Mouse (Mus musculus): ENCODE results near the gene Adssl1.
A peak's percentile ranks its signal among the peaks of the same experiment; 100 is the strongest.

Adssl1 gene

GRCm38 (mm10) chr12:112619686-112620353, at the start of gene Adssl1:
Gene Adssl1, plus strand, starts transcription at chr12:112620045.
- DNase-seq (ENCODE audit: low read depth), result peak; percentile 67

DNA sequence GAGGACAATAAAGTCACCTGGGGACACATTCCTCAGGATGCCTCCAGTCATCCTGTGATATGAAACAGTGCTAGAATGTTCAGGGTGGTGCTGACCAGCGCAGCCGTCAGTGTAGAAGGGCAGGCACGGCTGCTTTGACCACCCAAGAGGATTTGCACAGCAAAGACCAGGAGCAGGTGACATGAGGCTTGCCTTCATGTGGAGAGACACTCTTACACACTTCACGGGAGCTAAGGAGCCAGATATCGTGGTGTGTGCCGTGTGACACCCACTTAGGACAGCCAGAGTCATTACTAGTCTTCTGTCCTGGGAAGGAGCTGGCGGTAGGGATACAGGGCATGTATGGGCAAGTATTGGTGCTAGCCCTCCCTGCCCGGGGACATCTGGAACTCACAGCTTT, 49.7 kb upstream of the Adssl1 start:
- DNase-seq (ENCODE audit: low read depth), result no peak

- DNase-seq (ENCODE audit: low read depth), result no peak
These were observed 48.8 kb upstream of the Adssl1 start for GRCm38 (mm10) chr12:112571064-112571463.

DNA sequence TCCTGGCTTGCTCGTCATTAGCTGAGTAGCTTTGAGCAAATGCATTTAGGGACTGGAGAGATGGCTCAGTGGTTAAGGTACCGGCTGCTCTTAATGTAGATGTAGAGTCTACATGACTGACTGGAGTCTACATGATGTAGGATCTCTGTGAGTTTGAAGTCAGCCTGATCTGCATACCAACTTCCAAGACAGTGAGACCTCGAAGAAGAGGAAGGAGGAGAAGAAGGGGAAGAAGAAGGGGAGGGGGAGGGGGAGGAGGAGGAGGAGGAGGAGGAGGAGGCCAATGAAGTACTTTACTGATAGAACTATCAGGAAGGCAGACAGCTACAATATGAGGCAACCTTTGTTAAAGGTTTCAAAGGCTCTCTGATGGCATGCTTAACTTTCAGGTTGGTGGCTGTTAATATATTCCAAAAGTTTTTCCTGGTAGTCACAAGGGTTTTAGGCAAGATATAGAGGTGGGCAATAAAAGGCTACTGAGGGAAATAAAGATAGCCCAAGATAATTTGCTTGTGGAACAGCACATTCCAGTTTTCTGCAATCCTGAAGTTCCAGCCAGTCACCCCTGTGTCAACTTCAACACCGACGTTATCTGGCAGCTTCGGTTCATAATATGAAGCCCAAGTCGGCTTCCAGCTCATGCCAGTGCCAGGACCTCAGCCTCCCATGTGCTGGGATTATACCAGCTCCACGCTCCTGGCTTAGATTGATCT, 44.4 kb upstream of the Adssl1 start:
- no peak for DNase-seq (ENCODE audit: low read depth)

- no peak for DNase-seq (ENCODE audit: low read depth)
These were observed 43.5 kb upstream of the Adssl1 start for GRCm38 (mm10) chr12:112576341-112576740.

GRCm38 (mm10) chr12:112576749-112577148, 43.1 kb upstream of the Adssl1 start:
- no peak for DNase-seq (ENCODE audit: low read depth)

DNA sequence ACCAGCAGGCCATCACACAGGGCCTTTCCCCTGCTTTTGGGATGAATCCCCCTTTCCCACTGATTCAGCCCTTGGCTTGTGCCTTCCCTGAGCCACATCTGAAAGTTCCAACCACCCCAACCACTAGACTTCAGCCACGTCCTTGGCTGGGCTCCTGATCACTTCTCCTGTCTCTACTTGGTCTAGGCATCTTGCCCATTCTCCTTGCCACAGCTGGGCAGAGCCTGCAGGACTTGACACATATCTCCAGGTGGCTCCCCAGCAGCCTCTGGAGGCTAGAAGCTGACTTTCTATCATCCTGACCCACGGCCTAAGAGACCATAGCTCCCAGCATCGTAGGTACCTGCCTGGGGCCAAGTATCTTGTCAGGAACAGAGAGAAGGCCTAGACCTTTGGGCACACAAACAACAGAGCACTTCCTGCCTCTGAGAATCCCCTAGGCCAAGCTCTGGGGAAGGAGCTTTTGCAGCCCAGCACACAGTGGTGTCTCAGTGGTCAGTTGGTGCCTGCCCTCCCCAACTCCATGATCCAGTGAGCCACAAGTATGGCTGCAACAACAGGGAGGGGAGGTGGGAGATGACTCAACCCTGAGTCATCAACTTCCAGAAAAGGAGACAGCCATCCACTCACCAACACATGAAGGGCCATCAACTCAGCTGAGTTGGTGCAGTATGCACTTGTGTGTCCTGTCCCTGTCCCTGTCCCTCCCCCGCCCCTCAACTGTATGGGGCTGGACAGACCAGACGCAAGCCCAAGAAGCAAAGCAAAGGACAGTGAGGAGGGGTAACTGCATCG, 41.4 kb upstream of the Adssl1 start:
- DNase-seq (ENCODE audit: low read depth), result no peak

GRCm38 (mm10) chr12:112579430-112579829, 40.4 kb upstream of the Adssl1 start:
- no peak for DNase-seq (ENCODE audit: low read depth)

DNA sequence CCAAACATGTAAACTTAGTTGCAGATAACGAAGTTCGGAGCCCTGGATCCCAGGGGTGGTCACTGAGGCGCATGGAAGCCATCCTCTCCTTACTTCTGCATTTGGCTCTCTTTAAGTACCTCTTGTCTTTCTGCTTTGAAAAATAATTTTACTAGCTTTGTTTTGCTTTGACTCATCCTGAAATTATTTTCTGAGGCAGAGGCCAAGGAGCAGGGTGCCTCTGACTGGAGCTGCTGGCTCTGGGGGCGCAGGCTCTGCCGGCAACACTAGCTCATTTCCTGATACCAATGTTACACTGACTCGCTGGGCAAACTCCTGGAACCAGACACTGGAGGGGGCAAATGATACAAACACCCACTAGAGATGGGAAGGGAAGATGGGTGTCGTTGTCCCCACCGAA, 39.9 kb upstream of the Adssl1 start:
- DNase-seq (ENCODE audit: low read depth), result no peak

DNA sequence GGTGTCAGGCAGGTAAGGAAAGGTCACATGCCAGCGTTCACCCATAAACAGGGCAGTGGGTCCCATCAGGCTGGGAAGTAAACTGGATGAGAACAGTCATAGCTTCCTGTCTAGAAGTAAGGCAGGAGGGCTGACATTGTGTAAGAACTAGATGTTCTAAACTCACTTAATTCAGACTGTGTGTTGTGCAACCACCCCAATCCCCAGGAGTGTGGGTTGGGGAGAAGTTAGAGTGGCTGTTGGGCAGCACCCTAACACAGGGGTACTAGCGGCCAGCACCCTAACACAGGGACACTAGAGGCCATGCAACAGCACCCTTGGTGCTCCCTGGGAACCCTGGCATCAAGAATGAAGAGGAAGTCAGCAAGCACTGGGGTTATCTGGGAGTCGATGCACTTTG, 38.7 kb upstream of the Adssl1 start:
- DNase-seq (ENCODE audit: low read depth), result no peak

DNA sequence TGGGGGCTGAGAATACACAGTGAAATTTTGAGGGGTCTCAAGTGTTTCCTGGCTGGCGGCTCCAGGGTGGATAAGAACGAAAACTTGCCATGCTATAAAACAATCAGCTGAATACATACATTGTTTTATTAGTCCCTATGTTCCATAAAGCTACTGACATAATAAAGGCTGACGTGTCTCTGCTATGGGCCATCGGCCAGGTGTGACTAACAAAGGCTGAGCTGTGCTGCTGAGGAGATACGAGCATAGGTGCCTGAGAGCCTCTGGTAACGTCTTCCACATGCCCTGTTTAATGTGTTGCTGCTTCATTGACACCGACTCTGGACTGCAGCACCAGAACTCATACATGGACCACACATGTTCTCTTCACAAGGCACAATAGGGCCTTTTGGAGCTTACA, 34.9 kb upstream of the Adssl1 start:
- DNase-seq (ENCODE audit: low read depth), result no peak

GRCm38 (mm10) chr12:112585924-112586538, 33.8 kb upstream of the Adssl1 start:
- DNase-seq (ENCODE audit: low read depth), result no peak

DNA sequence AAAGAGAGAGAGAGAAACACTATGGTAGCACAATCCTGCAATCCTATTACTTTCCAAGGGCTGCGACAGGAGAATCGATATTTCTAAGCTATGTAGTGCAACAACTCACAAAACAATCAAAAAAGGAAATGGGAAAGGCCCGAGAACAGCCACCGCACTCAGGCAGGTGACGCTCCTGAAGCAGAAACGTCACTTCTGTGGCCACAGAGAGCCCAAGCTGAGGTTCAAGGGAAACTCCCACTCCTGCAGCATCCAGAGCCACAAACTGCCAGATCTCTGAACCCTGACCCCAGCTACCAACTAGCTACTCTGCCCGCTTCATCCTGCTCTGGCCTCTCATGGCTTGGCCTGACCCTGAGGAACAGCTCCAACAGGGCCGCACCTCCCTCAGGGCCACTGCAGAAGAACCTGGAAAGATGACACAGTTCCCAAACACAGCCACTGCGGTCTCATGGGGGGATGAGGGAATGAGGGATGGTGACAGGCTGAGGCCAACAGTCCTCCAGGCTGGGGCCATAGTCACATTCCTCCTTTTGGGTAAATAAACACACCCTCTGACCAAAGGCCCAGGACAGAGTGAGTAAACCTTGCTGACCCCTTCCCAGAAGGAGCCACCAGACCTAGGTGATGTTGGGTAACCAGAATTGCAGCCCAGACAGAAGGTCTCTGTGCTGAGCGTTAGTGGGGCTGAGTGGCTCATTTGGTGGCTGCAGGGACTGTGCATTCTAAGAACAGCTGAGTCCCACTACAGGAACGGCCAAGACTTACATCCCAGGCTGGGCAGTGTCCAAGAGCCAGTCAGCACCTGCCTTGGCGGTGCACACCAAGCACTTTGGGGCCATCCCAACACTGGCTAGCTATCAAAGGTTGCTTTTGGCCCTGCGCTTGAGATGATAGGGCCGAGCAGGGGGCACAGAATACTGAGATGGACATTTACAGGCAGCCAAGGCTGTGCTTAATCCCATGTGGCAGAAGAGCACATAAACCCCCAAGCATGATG, 32.4 kb upstream of the Adssl1 start:
- no peak for DNase-seq (ENCODE audit: low read depth)

DNA sequence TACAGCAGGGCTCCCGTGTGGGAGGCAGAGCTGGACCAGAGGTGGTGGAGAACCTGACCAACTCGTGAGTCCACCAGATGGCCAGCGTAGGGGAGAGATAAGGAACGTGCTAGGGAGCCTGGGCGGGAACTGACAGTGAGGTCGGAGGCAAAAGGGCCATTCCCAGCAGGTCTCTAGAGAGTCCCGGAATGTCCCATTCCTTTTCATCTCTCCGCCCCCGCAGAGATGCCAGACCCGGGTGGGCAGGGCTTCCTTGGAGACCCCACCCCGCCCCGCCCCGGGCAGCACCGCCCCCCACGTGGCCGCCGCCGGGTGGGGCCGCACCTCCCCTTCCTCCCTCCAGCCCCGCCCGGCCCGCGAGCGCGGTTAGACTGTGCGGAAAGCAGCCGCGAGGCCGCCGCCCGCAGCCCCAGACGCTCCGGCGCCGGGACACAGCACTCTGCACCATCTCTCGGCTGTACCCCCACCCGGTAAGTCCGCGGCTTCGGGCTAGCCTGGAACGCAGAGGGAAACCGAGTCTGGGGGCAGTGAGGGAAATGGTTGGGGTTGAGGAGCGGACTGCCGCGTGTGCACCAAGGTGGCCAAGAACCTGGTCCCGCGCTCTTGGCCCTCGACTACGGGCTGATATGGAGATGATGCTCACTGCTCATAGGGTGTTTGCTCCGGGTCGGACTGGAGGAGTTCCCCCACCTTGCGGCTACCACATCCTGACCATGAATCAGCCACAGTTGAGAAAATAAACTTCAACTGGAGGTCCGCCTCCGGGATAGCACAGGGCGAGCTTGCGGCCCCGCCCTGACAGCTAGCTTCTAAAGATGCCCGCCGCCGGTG, 31.2 kb upstream of the Adssl1 start, which contains the start of gene Inf2:
Gene Inf2, plus strand, starts transcription at position 359 of the 831 bp plus-strand sequence.
- DNase-seq (ENCODE audit: low read depth), result peak; percentile 52

- DNase-seq (ENCODE audit: low read depth), result no peak
These were observed 30.2 kb upstream of the Adssl1 start for GRCm38 (mm10) chr12:112589491-112590191.

DNA sequence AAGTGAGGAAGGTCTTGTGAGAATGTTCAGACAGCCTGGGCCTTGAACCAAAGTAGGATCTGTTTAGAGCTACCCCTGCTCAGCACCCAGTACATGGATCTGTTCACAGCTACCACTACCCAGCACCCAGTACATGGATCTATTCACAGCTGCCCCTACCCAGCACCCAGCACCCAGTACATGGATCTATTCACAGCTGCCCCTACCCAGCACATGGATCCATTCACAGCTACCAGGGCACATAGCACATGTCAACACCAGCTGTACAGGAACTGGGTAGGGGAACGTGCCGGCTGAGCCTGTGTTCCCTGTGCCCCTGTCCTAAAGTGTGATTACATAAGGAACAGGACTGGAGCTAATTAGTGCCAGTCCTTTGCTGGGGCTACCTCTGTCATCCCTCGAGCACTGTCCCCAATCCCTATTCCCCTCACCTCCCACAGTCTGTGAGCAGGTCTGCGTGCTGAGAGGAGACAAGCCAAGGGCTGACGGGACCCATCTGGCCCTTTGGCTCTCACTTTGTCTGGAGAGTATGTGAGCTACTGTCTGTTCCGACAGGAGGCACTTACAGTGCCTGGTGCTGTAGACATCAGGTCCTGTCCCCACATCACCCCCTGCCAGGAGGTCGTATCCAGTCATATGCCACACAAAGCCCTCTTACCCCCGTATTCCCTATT, 29.1 kb upstream of the Adssl1 start:
- no peak for DNase-seq (ENCODE audit: low read depth)

DNA sequence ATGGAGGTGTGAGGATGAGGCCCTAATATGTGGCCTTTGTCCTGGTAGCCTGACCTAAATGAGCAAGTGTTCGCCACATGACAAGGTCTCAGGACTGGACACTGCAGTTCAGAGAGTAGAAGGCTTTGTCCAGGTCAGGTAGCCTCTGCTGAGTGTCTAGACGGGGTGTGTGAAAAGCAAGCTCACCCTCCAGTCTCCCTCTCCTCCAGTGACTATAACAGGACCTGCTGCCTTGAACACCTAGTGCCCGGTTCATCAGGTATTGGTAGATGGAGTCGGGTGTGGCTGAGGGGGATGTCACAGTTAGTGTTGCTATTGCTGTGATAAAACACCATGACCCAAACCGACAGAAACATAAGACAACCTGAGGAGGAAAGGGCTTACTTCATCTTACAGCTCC, 28.6 kb upstream of the Adssl1 start:
- DNase-seq (ENCODE audit: low read depth), result no peak

- no peak for DNase-seq (ENCODE audit: low read depth)
These were observed 28.1 kb upstream of the Adssl1 start for GRCm38 (mm10) chr12:112591730-112592129.

Measured in c-Kit-positive CD71-negative TER-119-negative erythroid progenitor cells, embryonic 14.5 days (primary cell).